Mouse (Mus musculus) brain, embryonic 14.5 days (tissue): ENCODE data around the gene Sgsm1. TPM values are rescaled to one million over a fixed set of nuclear protein-coding genes. Genes with fewer than 3 reads are reported as not detected.

Source experiments
- DNase-seq: peaks from one replicate; pipeline ENCODE4 v3.0.0-alpha.2; 2011; ENCODE audit warnings: low read depth
- CTCF ChIP-seq: fragments of 200-500 bp; IDR thresholded peaks from 2 replicates; pipeline ENCODE4 v1.5.1; 2012; ENCODE audit warnings: inconsistent platforms, mild to moderate bottlenecking, moderate library complexity, borderline replicate concordance; ENCODE audit not compliant: insufficient read depth, insufficient read length; ENCODE audit errors: extremely low read depth
- POLR2A ChIP-seq: fragments of 200-500 bp; IDR thresholded peaks from 2 replicates; pipeline ENCODE4 v1.6.1; 2012; ENCODE audit warnings: mild to moderate bottlenecking, inconsistent platforms, borderline replicate concordance; ENCODE audit not compliant: poor library complexity, insufficient read depth, insufficient read length, severe bottlenecking; ENCODE audit errors: extremely low read depth
- polyA plus RNA-seq: library from polyadenylated mRNA; depleted of rRNA; stranded (reverse); fragments of >200 nt; gene quantifications from 2 replicates; pipeline ENCODE4 v1.2.3, GENCODE M21; 2012; rRNA removed

Gene Sgsm1
- polyA plus RNA-seq, 1 experiment: 36.1 TPM

GRCm38 (mm10) chr5:113208048-113208447, 102.5 kb downstream of the Sgsm1 start:
- DNase-seq: no peak
- TF ChIP-seq CTCF (no peak), POLR2A (no peak)

DNA sequence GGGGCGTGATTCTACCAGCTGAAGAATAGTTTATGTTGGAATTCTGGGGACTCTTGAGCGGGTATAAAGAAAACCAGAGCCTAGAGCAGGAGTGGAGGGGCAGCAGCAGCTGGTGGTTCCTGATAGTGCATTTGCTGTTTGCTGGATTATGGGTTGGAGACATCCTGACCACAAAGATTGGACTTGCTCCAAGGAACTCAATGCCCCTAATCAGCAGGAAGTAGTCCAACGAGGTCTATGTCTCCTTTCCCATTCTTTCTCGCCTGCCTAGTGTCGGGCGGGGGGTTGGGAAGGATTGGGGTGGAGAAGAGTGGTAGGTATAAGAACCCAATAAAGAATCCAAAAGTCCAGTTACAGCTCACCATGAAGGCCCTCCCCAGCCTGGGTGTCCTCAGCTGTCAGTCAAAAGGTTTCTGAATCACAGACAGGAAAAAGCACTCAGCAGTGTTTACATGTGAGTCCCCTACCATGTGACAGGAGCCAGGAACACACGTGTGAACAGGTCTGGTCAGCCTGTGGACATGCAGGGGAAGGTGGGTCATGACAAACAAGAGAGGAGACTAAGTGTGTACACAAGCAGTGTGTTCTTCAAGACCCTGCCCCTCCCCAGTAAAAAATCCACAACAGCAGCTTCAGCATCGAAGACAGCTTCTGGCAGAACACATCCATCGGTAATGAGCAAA, 103.8 kb downstream of the Sgsm1 start:
- no peak for TF ChIP-seq CTCF
- no peak for TF ChIP-seq POLR2A
- DNase-seq: no peak

DNA sequence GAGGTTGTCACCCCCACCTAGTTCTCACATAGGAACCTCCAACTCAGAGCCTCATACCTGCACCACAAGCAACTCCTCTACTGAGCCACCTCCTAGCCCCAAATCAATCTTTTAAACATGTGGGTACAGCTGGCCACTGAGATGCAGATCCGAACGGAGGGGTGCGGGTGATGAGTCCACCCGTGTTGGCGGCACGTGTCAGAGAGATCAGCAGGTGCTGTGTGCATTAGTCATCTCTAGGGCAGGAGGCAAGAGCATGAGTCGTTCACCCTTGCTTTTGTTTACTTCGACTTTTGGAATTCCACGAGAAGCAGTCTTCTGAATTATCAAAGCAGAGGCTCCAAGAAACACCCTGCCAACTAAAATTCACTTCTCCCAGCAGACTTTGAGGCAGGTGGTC, 106.4 kb downstream of the Sgsm1 start:
- DNase-seq: no peak
- TF ChIP-seq POLR2A: no peak
- TF ChIP-seq CTCF: no peak

GRCm38 (mm10) chr5:113199772-113200134, 110.8 kb downstream of the Sgsm1 start:
- DNase-seq: no peak
- TF ChIP-seq CTCF (no peak), POLR2A (no peak)

- DNase-seq: no peak
- TF ChIP-seq POLR2A (no peak), CTCF (no peak)
Observed at GRCm38 (mm10) chr5:113199126-113199771, 111.3 kb downstream of the Sgsm1 start.

DNA sequence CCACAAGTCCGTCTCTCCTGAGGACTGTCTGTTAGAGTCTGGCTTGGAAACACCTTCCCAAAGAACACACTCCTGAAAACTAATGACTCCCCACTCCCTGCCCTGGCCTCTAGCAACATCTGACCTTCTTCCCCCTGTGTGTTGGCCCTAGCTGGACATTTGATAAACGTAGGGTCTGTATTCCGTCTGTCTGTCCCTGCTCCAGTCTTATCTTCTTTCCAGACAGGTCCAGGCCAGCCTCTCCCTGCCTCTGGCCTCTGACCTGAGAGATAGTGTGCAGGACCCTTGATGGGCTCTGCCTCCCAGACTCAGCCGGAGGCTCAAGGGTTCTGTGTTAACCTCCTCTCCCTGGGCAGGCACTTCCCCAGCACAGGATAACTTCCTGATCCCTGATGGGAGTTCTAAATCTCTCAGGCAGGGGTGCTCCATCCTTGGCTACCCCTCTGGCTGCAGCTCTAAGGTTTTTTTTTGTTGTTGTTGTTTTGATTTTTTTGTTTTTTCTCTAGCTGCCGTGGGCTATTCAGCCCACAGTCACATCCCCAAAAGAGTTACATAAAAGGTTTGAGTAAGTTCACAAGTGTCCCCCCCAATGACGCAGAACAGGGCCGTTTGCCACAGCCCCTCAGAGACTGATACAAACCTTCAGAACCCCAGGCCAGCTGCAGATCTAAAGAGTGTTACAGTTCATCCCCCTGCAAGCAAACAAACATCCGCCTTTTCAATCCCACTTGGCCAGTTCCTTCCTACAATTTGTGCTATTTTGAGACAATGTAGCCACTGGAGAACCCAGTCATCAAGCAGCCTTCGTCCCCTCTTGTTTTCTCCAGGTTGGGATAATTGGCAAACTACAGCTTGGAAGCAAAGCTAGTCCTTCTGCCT, 113.4 kb downstream of the Sgsm1 start:
- DNase-seq: no peak

GRCm38 (mm10) chr5:113195907-113196306, 114.7 kb downstream of the Sgsm1 start:
- TF ChIP-seq POLR2A (no peak), CTCF (no peak)
- peak; percentile 37 for DNase-seq

More for the DNA sequence above, 113.4 kb downstream of the Sgsm1 start:
- TF ChIP-seq POLR2A (no peak), CTCF (no peak)

- TF ChIP-seq CTCF: no peak
- DNase-seq: peak; percentile 66
Observed at GRCm38 (mm10) chr5:113195451-113195850, 115.1 kb downstream of the Sgsm1 start.

- no peak for TF ChIP-seq POLR2A
- no peak for TF ChIP-seq CTCF
- no peak for DNase-seq
Observed at GRCm38 (mm10) chr5:113193762-113194161, 116.8 kb downstream of the Sgsm1 start.

Other genes starting within 250 kb of the Sgsm1 start
- gene Crybb2, start 240.7 kb downstream of the Sgsm1 start, polyA plus RNA-seq: not detected in 2 replicates
- 2.3 and 2.4 TPM in 2 replicates for gene Crybb3, start 229.2 kb downstream of the Sgsm1 start, polyA plus RNA-seq
- 6.0 and 8.6 TPM in 2 replicates for gene 2900026A02Rik, start 89.5 kb downstream of the Sgsm1 start, polyA plus RNA-seq
- 0.07 and 0.09 TPM in 2 replicates for gene Tmem211, start 83.9 kb downstream of the Sgsm1 start, polyA plus RNA-seq
- not detected in 2 replicates for gene Aym1, start 46.5 kb upstream of the Sgsm1 start, polyA plus RNA-seq
- gene Wscd2, start 179.5 kb upstream of the Sgsm1 start, polyA plus RNA-seq: 9.2 and 13.5 TPM in 2 replicates